18 mouse cellular contexts compared by ENCODE assay signal in genomic region chr4:81539551-81539950, GRCm38 (mm10).
DNase-seq lines count a peak whose midpoint lies in the region; TF ChIP-seq lines count a peak whose summit lies in the region.
"Had no signal": no experiment of that assay in that cellular context is flagged by ENCODE, and none has a peak within 500 bp of the region (broad histone marks: within the 10 kb centered on the region; RNA-seq: fewer than 3 reads in every experiment).

No protein-coding gene starts in this region.

- H3K4me3 ChIP-seq in left cerebral cortex, adult 2 months = no peak overlapping the region
- H3K4me3 ChIP-seq in lung, adult 2 months (replicated peaks; ENCODE audit: extremely low read depth, low read depth, low read length) = no peak overlapping the region
- H3K4me3 ChIP-seq: embryonic facial prominence, embryonic 10.5 days; heart, adult 2 months; heart, embryonic 15.5 days; hindbrain, embryonic 13.5 days had no signal

- intact Hi-C loops in left cerebral cortex, adult 2 months (cut with DNase I) = no loop called here

- H3K4me1 ChIP-seq in lung, adult 2 months (ENCODE audit: control insufficient read depth, insufficient read depth, low read length) = no peaks in the 10 kb centered on the region
- H3K4me1 ChIP-seq: embryonic facial prominence, embryonic 10.5 days; heart, embryonic 15.5 days; hindbrain, embryonic 13.5 days had no signal

- no peak overlapping the region for H3K27ac ChIP-seq in left cerebral cortex, adult 2 months
- H3K27ac ChIP-seq: embryonic facial prominence, embryonic 10.5 days; heart, adult 2 months; heart, embryonic 15.5 days; hindbrain, embryonic 13.5 days; hindbrain, postnatal 0 days had no signal

- peak; percentile 1 for DNase-seq in adrenal gland, postnatal 10 days
- DNase-seq in adrenal gland, adult 18-20 months (ENCODE audit: low spot score in 2 of 2) = no peak
- DNase-seq in frontal cortex, adult 2 months (ENCODE audit: extremely low spot score in 1 of 2, low spot score in 1 of 2) = peak; percentile 8 to 56
- no peak for DNase-seq in frontal cortex, postnatal 25 days (ENCODE audit: low spot score in 2 of 2)
- peak; percentile 9 for DNase-seq in left cerebral cortex, adult 11 months (ENCODE audit: low spot score)
- DNase-seq in left cerebral cortex, adult 2 months (ENCODE audit: extremely low spot score in 1 of 2, low spot score in 2 of 2) = no peak
- peak; percentile 75 for DNase-seq in layer of hippocampus, adult 9-11 months
- no peak for DNase-seq in lung, adult 2 months
- DNase-seq: cerebellum, adult 11-12 months; cerebellum, adult 9-11 months; cerebellum, postnatal 36 days; gastrocnemius, postnatal 14 days; heart, adult 2 months; heart, postnatal 14 days had no signal

- 71% methylated on average over 3 of the region's 3 CpGs for WGBS in lung, adult 2 months

- TF ChIP-seq POLR2A in lung, adult 2 months (IDR thresholded peaks at IDR 0.05; ENCODE audit: borderline replicate concordance, extremely low read depth, low read depth, low read length) = no peak

- no peak for TF ChIP-seq CTCF in left cerebral cortex, adult 2 months (IDR thresholded peaks at IDR 0.05)
- TF ChIP-seq CTCF in lung, adult 2 months (IDR thresholded peaks at IDR 0.05; ENCODE audit: insufficient read depth, low read length) = no peak

Comparison
In these comparisons a context has a peak if more than half of its experiments do, and no peak if none do; other contexts are left out.
1. DNase-seq: peak in adrenal gland, postnatal 10 days (single experiment), frontal cortex, adult 2 months (2 of 2), left cerebral cortex, adult 11 months (single experiment) and layer of hippocampus, adult 9-11 months (single experiment); none in adrenal gland, adult 18-20 months (0 of 2), frontal cortex, postnatal 25 days (0 of 2), left cerebral cortex, adult 2 months (0 of 2) and lung, adult 2 months (single experiment).